8 mouse cellular contexts compared by ENCODE assay signal in the genomic region with DNA sequence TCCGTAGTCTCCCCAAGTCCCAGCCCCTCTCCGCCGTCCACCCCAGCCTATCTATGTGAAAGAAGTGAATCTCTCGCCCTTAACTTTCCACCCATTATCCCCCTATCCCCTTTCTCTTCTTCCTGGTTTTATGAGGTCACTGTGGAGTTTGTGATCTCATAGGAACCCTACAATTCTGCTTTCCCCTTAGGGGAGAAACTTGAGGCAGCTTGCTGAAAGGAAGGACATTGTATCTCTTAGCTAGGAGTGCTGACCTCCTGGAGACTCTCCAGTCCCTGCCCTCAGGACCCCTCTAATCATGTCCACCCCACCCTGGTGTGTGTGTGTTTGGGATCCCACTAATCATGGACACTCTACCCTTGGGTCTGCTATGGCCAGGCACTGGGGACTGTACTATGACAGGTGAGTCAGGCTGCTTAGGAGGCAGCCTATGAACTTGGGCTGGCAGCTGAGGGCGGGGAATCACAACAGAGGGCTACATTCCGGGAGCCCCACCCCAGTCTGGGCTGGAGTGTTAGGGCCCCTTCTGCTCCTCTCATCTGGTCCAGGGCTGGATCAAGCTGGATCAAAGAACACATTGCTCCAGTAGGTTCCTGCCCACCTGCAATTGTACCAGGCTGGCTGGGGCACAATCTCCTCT. TPM values are rescaled to one million over a fixed set of nuclear protein-coding genes. Genes with fewer than 3 reads are reported as not detected.
DNase-seq lines count a peak whose midpoint lies in the region; ATAC-seq and TF ChIP-seq lines count a peak whose summit lies in the region.

No protein-coding gene starts in this region.

- peak overlapping the region; percentile 87; the same call in 1 of the 2 replicates for H3K9ac ChIP-seq in embryonic facial prominence, embryonic 15.5 days
- H3K9ac ChIP-seq in kidney, embryonic 15.5 days, result peak overlapping the region; percentile 80

- peak overlapping the region; percentile 94 for H3K27ac ChIP-seq in layer of hippocampus, adult 2 months
- H3K27ac ChIP-seq in embryonic facial prominence, embryonic 15.5 days (replicated peaks), result peak overlapping the region; percentile 92
- peak overlapping the region; percentile 99 for H3K27ac ChIP-seq in kidney, embryonic 15.5 days

- ATAC-seq in embryonic facial prominence, embryonic 15.5 days (ENCODE audit: insufficient number of reproducible peaks, low FRiP score, low TSS enrichment, low read depth), result no peak
- peak; percentile 19 for ATAC-seq in kidney, embryonic 15.5 days (replicated peaks; ENCODE audit: low FRiP score)

- WGBS in embryonic facial prominence, embryonic 15.5 days, result 13% methylated on average over 6 of the region's 6 CpGs
- 7% methylated on average over 6 of the region's 6 CpGs for WGBS in kidney, embryonic 15.5 days

- H3K27me3 ChIP-seq in embryonic facial prominence, embryonic 15.5 days, result no peaks in the 10 kb centered on the region
- no peaks in the 10 kb centered on the region for H3K27me3 ChIP-seq in kidney, embryonic 15.5 days

- H3K4me3 ChIP-seq in layer of hippocampus, adult 2 months, result peak overlapping the region; percentile 94
- peak overlapping the region; percentile 99 for H3K4me3 ChIP-seq in embryonic facial prominence, embryonic 15.5 days (replicated peaks)
- H3K4me3 ChIP-seq in kidney, embryonic 15.5 days (replicated peaks), result peak overlapping the region; percentile 82

- no peaks in the 10 kb centered on the region for H3K9me3 ChIP-seq in embryonic facial prominence, embryonic 15.5 days (replicated peaks)
- no peaks in the 10 kb centered on the region for H3K9me3 ChIP-seq in kidney, embryonic 15.5 days (replicated peaks)

- H3K4me2 ChIP-seq in embryonic facial prominence, embryonic 15.5 days (replicated peaks), result peak overlapping the region; percentile 91
- H3K4me2 ChIP-seq in kidney, embryonic 15.5 days, result peak overlapping the region; percentile 76

- H3K4me1 ChIP-seq in embryonic facial prominence, embryonic 15.5 days, result peaks cover 52% of the 10 kb centered on the region
- peaks cover 58% of the 10 kb centered on the region for H3K4me1 ChIP-seq in kidney, embryonic 15.5 days

- DNase-seq in layer of hippocampus, adult 2 months (ENCODE audit: low spot score in 2 of 2), result no peak
- no peak for DNase-seq in layer of hippocampus, adult 11-12 months (ENCODE audit: low spot score)
- peak; percentile 62 for DNase-seq in lung, postnatal 14 days
- DNase-seq in thymus, postnatal 0 days (ENCODE audit: low spot score), result peak; percentile 54
- DNase-seq in retina, postnatal 1 day, result no peak
- DNase-seq in ovary, postnatal 14 days (ENCODE audit: low spot score), result no peak

- H3K36me3 ChIP-seq in embryonic facial prominence, embryonic 15.5 days, result peaks cover 17% of the 10 kb centered on the region
- H3K36me3 ChIP-seq in kidney, embryonic 15.5 days, result peaks cover 26% of the 10 kb centered on the region

- no peak for TF ChIP-seq CTCF in layer of hippocampus, adult 2 months (conservative IDR thresholded peaks at IDR 0.05)

RNA-seq across cellular contexts. Expression of a gene that starts 1.1 kb away (rescaled TPM):
- 10 to 100 TPM; 15.5 to 19.7 TPM for total RNA-seq in layer of hippocampus, adult 2 months (2021)
- polyA plus RNA-seq in embryonic facial prominence, embryonic 15.5 days (2015; fragmentation: Nextera tagmentation; extraction: Ambion mirVana), result 12.7 and 13.1 TPM in 2 replicates
- polyA plus RNA-seq in kidney, embryonic 15.5 days (2015; fragmentation: Nextera tagmentation; extraction: Ambion mirVana), result 10.4 and 13.1 TPM in 2 replicates
- 16.7 and 20.8 TPM in 2 replicates for polyA plus RNA-seq in thymus, postnatal 0 days (2015; fragmentation: Nextera tagmentation; extraction: Ambion mirVana)

RNA-seq across cellular contexts. Expression of a gene that starts 1.1 kb away (rescaled TPM):
- total RNA-seq in layer of hippocampus, adult 2 months (2021), result 10 to 100 TPM; 25.4 to 28.1 TPM
- polyA plus RNA-seq in embryonic facial prominence, embryonic 15.5 days (2015; fragmentation: Nextera tagmentation; extraction: Ambion mirVana), result 37.2 and 48.9 TPM in 2 replicates
- 47.4 and 50.6 TPM in 2 replicates for polyA plus RNA-seq in kidney, embryonic 15.5 days (2015; fragmentation: Nextera tagmentation; extraction: Ambion mirVana)
- polyA plus RNA-seq in thymus, postnatal 0 days (2015; fragmentation: Nextera tagmentation; extraction: Ambion mirVana), result 201 and 205 TPM in 2 replicates

RNA-seq across cellular contexts. Expression of a gene that starts 1.2 kb away (rescaled TPM):
- under 1 TPM in 1 of 2 experiments, not detected in 1; 0.56 TPM for total RNA-seq in layer of hippocampus, adult 2 months (2021)
- polyA plus RNA-seq in embryonic facial prominence, embryonic 15.5 days (2015; fragmentation: Nextera tagmentation; extraction: Ambion mirVana), result 0.25 and 0.26 TPM in 2 replicates
- 0.16 and 0.17 TPM in 2 replicates for polyA plus RNA-seq in kidney, embryonic 15.5 days (2015; fragmentation: Nextera tagmentation; extraction: Ambion mirVana)
- 0.05 and 0.14 TPM in 2 replicates for polyA plus RNA-seq in thymus, postnatal 0 days (2015; fragmentation: Nextera tagmentation; extraction: Ambion mirVana)

RNA-seq across cellular contexts. Expression of a gene that starts 11.1 kb away (rescaled TPM):
- 10 to 100 TPM in 1 of 2 experiments, 1 to 10 TPM in 1; 8.4 to 16.4 TPM for total RNA-seq in layer of hippocampus, adult 2 months (2021)
- 10.1 and 10.2 TPM in 2 replicates for polyA plus RNA-seq in embryonic facial prominence, embryonic 15.5 days (2015; fragmentation: Nextera tagmentation; extraction: Ambion mirVana)
- polyA plus RNA-seq in kidney, embryonic 15.5 days (2015; fragmentation: Nextera tagmentation; extraction: Ambion mirVana), result 8.2 and 10.5 TPM in 2 replicates
- 30.0 and 32.9 TPM in 2 replicates for polyA plus RNA-seq in thymus, postnatal 0 days (2015; fragmentation: Nextera tagmentation; extraction: Ambion mirVana)

RNA-seq across cellular contexts. Expression of a gene that starts 15.5 kb away (rescaled TPM):
- total RNA-seq in layer of hippocampus, adult 2 months (2021), result under 1 TPM in 1 of 2 experiments, not detected in 1; 0.15 TPM
- polyA plus RNA-seq in embryonic facial prominence, embryonic 15.5 days (2015; fragmentation: Nextera tagmentation; extraction: Ambion mirVana), result 0.16 and 0.28 TPM in 2 replicates
- polyA plus RNA-seq in kidney, embryonic 15.5 days (2015; fragmentation: Nextera tagmentation; extraction: Ambion mirVana), result 0.80 and 0.82 TPM in 2 replicates
- 0.09 TPM in 1 of 2 replicates, not detected in the other for polyA plus RNA-seq in thymus, postnatal 0 days (2015; fragmentation: Nextera tagmentation; extraction: Ambion mirVana)

Comparison
In these comparisons a context has a peak if more than half of its experiments do, and no peak if none do; other contexts are left out.
1. DNase-seq: peak in lung, postnatal 14 days (single experiment) and thymus, postnatal 0 days (single experiment); none in layer of hippocampus, adult 2 months (0 of 2), layer of hippocampus, adult 11-12 months (single experiment), retina, postnatal 1 day (single experiment) and ovary, postnatal 14 days (single experiment).
2. Peak in every context shown above with its lines, with median percentiles within 50 percentile points of each other: H3K27ac ChIP-seq and H3K4me3 ChIP-seq.